Comparison of ENCODE assay signal across 18 mouse cellular contexts in the genomic region with DNA sequence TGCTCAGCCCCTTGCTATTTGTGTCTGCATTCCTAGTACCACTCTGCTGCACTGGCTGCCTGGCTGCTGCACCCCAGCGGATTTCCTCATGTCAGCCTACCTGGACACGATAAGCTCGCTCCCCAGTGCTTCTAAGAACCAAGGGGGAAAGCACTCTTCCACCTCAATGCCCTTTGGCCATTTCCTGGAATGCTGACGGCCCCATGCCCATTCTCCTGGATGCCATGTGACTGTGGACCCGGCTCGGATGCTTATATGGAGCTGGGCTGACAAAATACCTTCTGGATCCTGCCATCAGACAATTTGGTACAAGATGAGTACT. TPM values are rescaled to one million over a fixed set of nuclear protein-coding genes. Genes with fewer than 3 reads are reported as not detected.
"Had no signal": no experiment of that assay in that cellular context is flagged by ENCODE, and none has a peak within 500 bp of the region (broad histone marks: within the 10 kb centered on the region; RNA-seq: fewer than 3 reads in every experiment).

No protein-coding gene starts in this region.

- DNase-seq: left cerebral cortex, postnatal 4 days; right cerebral cortex, postnatal 4 days; spleen, adult 18-20 months; thymus, adult 2 months; thymus, postnatal 25 days had no signal

- H3K27me3 ChIP-seq: intestine, embryonic 15.5 days; limb, embryonic 13.5 days; liver, embryonic 12.5 days; midbrain, embryonic 12.5 days; neural tube, embryonic 15.5 days; stomach, embryonic 15.5 days had no signal

- H3K4me1 ChIP-seq: intestine, embryonic 15.5 days; stomach, embryonic 15.5 days had no signal

- H3K36me3 ChIP-seq: intestine, embryonic 15.5 days; neural tube, embryonic 15.5 days; stomach, embryonic 15.5 days had no signal

- H3K9ac ChIP-seq: intestine, embryonic 15.5 days; limb, embryonic 13.5 days; liver, embryonic 12.5 days; midbrain, embryonic 12.5 days; neural tube, embryonic 15.5 days; stomach, embryonic 15.5 days had no signal

- H3K4me3 ChIP-seq: intestine, embryonic 15.5 days; layer of hippocampus, adult 2 months; limb, embryonic 13.5 days; liver, embryonic 12.5 days; midbrain, embryonic 12.5 days; myocyte; neural tube, embryonic 15.5 days; stomach, embryonic 15.5 days had no signal

- H3K27ac ChIP-seq: intestine, embryonic 15.5 days; layer of hippocampus, adult 2 months; limb, embryonic 13.5 days; liver, embryonic 12.5 days; neural tube, embryonic 15.5 days; stomach, embryonic 15.5 days had no signal

RNA-seq across cellular contexts. Expression of a gene that starts 32.5 kb away (rescaled TPM):
- total RNA-seq: layer of hippocampus, adult 2 months; layer of hippocampus, postnatal 10 days had no signal
- polyA plus RNA-seq: liver, embryonic 12.5 days; liver, embryonic 16.5 days; lung, embryonic 16.5 days; myocyte; testis, adult 2 months; urinary bladder, adult 2 months had no signal
